Mouse (Mus musculus): ENCODE measurements around the gene 2810459M11Rik. TPM values are rescaled to one million over a fixed set of nuclear protein-coding genes. Genes with fewer than 3 reads are reported as not detected.

Gene 2810459M11Rik
- 0.38 TPM for total RNA-seq (2023)

GRCm38 (mm10) chr1:86045848-86046805 is at the start of gene 2810459M11Rik:
TSS of gene 2810459M11Rik (plus strand) at chr1:86045863.

GRCm38 (mm10) chr1:86016516-86016915 is 29.1 kb upstream of the 2810459M11Rik start, which contains the start of gene Spata3:
TSS of gene Spata3 (plus strand) at chr1:86016816.

GRCm38 (mm10) chr1:86064271-86064991 is 18.8 kb downstream of the 2810459M11Rik start, which contains the start of gene Psmd1:
TSS of gene Psmd1 (plus strand) at chr1:86064387.

Other genes with a start within 250 kb of the 2810459M11Rik start
- gene Itm2c, start 151.6 kb upstream of the 2810459M11Rik start, total RNA-seq (2023), result 67.8 TPM
- gene 4933407L21Rik, start 117.4 kb upstream of the 2810459M11Rik start, total RNA-seq (2023), result 0.73 TPM
- 0.53 TPM for gene Gpr55, start 84.9 kb upstream of the 2810459M11Rik start, total RNA-seq (2023)
- not detected for gene Spata3, start 29.0 kb upstream of the 2810459M11Rik start, total RNA-seq (2023)
- gene Psmd1, start 18.5 kb downstream of the 2810459M11Rik start, total RNA-seq (2023), result 46.4 TPM
- not detected for gene Htr2b, start 66.1 kb downstream of the 2810459M11Rik start, total RNA-seq (2023)
- not detected for gene Gm21972, start 87.8 kb downstream of the 2810459M11Rik start, total RNA-seq (2023)
- 7.8 TPM for gene Armc9, start 108.9 kb downstream of the 2810459M11Rik start, total RNA-seq (2023)

Data from CD4-positive naive resting alpha-beta T cell, adult 76 days (primary cell).